Mouse (Mus musculus) CH12.LX (cell line): ENCODE measurements around the gene Opcml. TPM values are rescaled to one million over a fixed set of nuclear protein-coding genes. Genes with fewer than 3 reads are reported as not detected.

Experiments used
- DNase-seq: peaks from one replicate; pipeline ENCODE4 v3.0.0-alpha.2; 2013; ENCODE audit errors: extremely low read depth
- H3K27ac ChIP-seq: 2 replicates; pipeline ENCODE4 v1.5.1; 2012; ENCODE audit warnings: low read depth, mild to moderate bottlenecking, control low read depth, moderate library complexity; ENCODE audit not compliant: insufficient read depth
- H3K27me3 ChIP-seq: replicated peaks from 2 replicates; pipeline ENCODE3; 2012; ENCODE audit warnings: inconsistent platforms
- H3K36me3 ChIP-seq, 2 experiments: replicated peaks in 1 of 2; 2 replicates each; pipeline versions ENCODE3 to v1.6.1; 2012; ENCODE audit warnings: inconsistent platforms in 1 of 2, low read length in 1 of 2, mild to moderate bottlenecking in 1 of 2, mixed read lengths in 1 of 2, moderate library complexity in 1 of 2; ENCODE audit not compliant: control insufficient read depth in 1 of 2, insufficient read depth in 1 of 2
- H3K4me1 ChIP-seq, 2 experiments: 2 replicates each; pipeline ENCODE4 v1.6.1; 2012; ENCODE audit warnings: inconsistent platforms in 1 of 2, moderate library complexity in 1 of 2; ENCODE audit not compliant: insufficient read depth in 2 of 2, control insufficient read depth in 1 of 2
- H3K4me2 ChIP-seq: 2 replicates; pipeline ENCODE4 v1.6.1; 2012; ENCODE audit warnings: low read depth, mild to moderate bottlenecking, control low read depth; ENCODE audit not compliant: poor library complexity, insufficient read depth, severe bottlenecking
- H3K4me3 ChIP-seq, 3 experiments: fragments of 150-350 bp in 1 of 3; sonication (generic) in 1 of 3; replicated peaks in 1 of 3; 2 replicates each; pipeline versions ENCODE3 to v1.5.1; 2011 to 2012; ENCODE audit warnings: low read depth in 2 of 3, low read length in 2 of 3, mild to moderate bottlenecking in 2 of 3, moderate library complexity in 2 of 3, control low read depth in 1 of 3, improper control_type of control experiment in 1 of 3, inconsistent platforms in 1 of 3, mixed read lengths in 1 of 3; ENCODE audit not compliant: poor library complexity in 1 of 3
- H3K79me2 ChIP-seq: replicated peaks from 2 replicates; pipeline ENCODE4 v1.6.1; 2012; ENCODE audit warnings: mild to moderate bottlenecking, moderate library complexity; ENCODE audit not compliant: control insufficient read depth, poor library complexity, insufficient read depth, severe bottlenecking; ENCODE audit errors: extremely low read depth
- H3K9ac ChIP-seq: 2 replicates; pipeline ENCODE4 v1.6.1; 2012; ENCODE audit warnings: low read depth, mild to moderate bottlenecking, control low read depth, moderate library complexity; ENCODE audit not compliant: insufficient read depth
- H3K9me3 ChIP-seq: replicated peaks from 2 replicates; pipeline ENCODE3; 2012; ENCODE audit warnings: low read length, inconsistent platforms, mixed read lengths
- BHLHE40 ChIP-seq: IDR thresholded peaks from 2 replicates; pipeline ENCODE4 v1.6.1; 2011; ENCODE audit warnings: mild to moderate bottlenecking, low read depth, low read length, improper control_type of control experiment
- CHD1 ChIP-seq: IDR thresholded peaks from 2 replicates; pipeline ENCODE4 v1.6.1; 2012; ENCODE audit warnings: low read depth, low read length, improper control_type of control experiment, inconsistent platforms
- CHD2 ChIP-seq: IDR thresholded peaks from 2 replicates; pipeline ENCODE4 v1.6.1; 2011; ENCODE audit warnings: low read length, improper control_type of control experiment
- E2F4 ChIP-seq: IDR thresholded peaks from 2 replicates; pipeline ENCODE4 v1.6.1; 2011; ENCODE audit warnings: low read depth, low read length, improper control_type of control experiment; ENCODE audit not compliant: insufficient replicate concordance
- ELF1 ChIP-seq: IDR thresholded peaks from 2 replicates; pipeline ENCODE4 v1.6.1; 2014; ENCODE audit warnings: low read depth, mild to moderate bottlenecking, inconsistent platforms, low read length, improper control_type of control experiment
- ETS1 ChIP-seq: conservative IDR thresholded peaks from 2 replicates; pipeline ENCODE4 v1.6.1; 2012; ENCODE audit warnings: low read depth, mild to moderate bottlenecking, inconsistent platforms, low read length, improper control_type of control experiment, moderate library complexity
- HCFC1 ChIP-seq: IDR thresholded peaks from 2 replicates; pipeline ENCODE4 v1.6.1; 2012; ENCODE audit warnings: low read depth, mild to moderate bottlenecking, inconsistent platforms, low read length, improper control_type of control experiment
- MEF2A ChIP-seq: IDR thresholded peaks from 2 replicates; pipeline ENCODE4 v1.6.1; 2014; ENCODE audit warnings: low read depth, mild to moderate bottlenecking, inconsistent platforms, low read length, improper control_type of control experiment, borderline replicate concordance
- MXI1 ChIP-seq: IDR thresholded peaks from 2 replicates; pipeline ENCODE4 v1.6.1; 2011; ENCODE audit warnings: mild to moderate bottlenecking, low read depth, low read length, improper control_type of control experiment
- MYC ChIP-seq: IDR thresholded peaks from 2 replicates; pipeline ENCODE4 v1.6.1; 2011; ENCODE audit warnings: low read depth, mild to moderate bottlenecking, improper control_type of control experiment, low read length
- NRF1 ChIP-seq: IDR thresholded peaks from 2 replicates; pipeline ENCODE4 v1.6.1; 2014; ENCODE audit warnings: low read depth, mild to moderate bottlenecking, inconsistent platforms, low read length, improper control_type of control experiment, moderate library complexity
- PAX5 ChIP-seq: IDR thresholded peaks from 2 replicates; pipeline ENCODE4 v1.6.1; 2012; ENCODE audit warnings: low read length, inconsistent platforms, mixed read lengths
- POLR2AphosphoS2 ChIP-seq: IDR thresholded peaks from 2 replicates; pipeline ENCODE4 v1.6.1; 2011; ENCODE audit warnings: low read depth, low read length, improper control_type of control experiment
- RAD21 ChIP-seq: IDR thresholded peaks from 2 replicates; pipeline ENCODE4 v1.6.1; 2011; ENCODE audit warnings: low read depth, mild to moderate bottlenecking, low read length, improper control_type of control experiment, moderate library complexity
- SMC3 ChIP-seq: IDR thresholded peaks from 2 replicates; pipeline ENCODE4 v1.6.1; 2011; ENCODE audit warnings: low read depth, low read length, improper control_type of control experiment
- TBP ChIP-seq: conservative IDR thresholded peaks from 2 replicates; pipeline ENCODE4 v1.6.1; 2011; ENCODE audit warnings: low read depth, low read length, improper control_type of control experiment
- TCF12 ChIP-seq: IDR thresholded peaks from 2 replicates; pipeline ENCODE4 v1.6.1; 2014; ENCODE audit warnings: low read depth, mild to moderate bottlenecking, inconsistent platforms, low read length, improper control_type of control experiment
- UBTF ChIP-seq: IDR thresholded peaks from 2 replicates; pipeline ENCODE4 v1.6.1; 2012; ENCODE audit warnings: low read depth, mild to moderate bottlenecking, inconsistent platforms, low read length, improper control_type of control experiment, moderate library complexity
- USF1 ChIP-seq: IDR thresholded peaks from 2 replicates; pipeline ENCODE4 v1.6.1; 2014; ENCODE audit warnings: low read depth, mild to moderate bottlenecking, inconsistent platforms, low read length, improper control_type of control experiment
- ZC3H11A ChIP-seq: IDR thresholded peaks from 2 replicates; pipeline ENCODE4 v1.6.1; 2012; ENCODE audit warnings: low read depth, mild to moderate bottlenecking, inconsistent platforms, low read length, improper control_type of control experiment
- ZKSCAN1 ChIP-seq: IDR thresholded peaks from 2 replicates; pipeline ENCODE4 v1.6.1; 2012; ENCODE audit warnings: low read depth, inconsistent platforms, low read length, improper control_type of control experiment, borderline replicate concordance
- ZMIZ1 ChIP-seq: IDR thresholded peaks from 2 replicates; pipeline ENCODE4 v1.6.1; 2012; ENCODE audit warnings: low read depth, mild to moderate bottlenecking, inconsistent platforms, low read length, improper control_type of control experiment
- ZNF384 ChIP-seq: IDR thresholded peaks from 2 replicates; pipeline ENCODE4 v1.6.1; 2012; ENCODE audit warnings: low read depth, low read length, improper control_type of control experiment, inconsistent platforms
- dilution Hi-C: fragments of 300-500 bp; cut with MboI; formaldehyde crosslinking; loops from 2 replicates; pipeline ENCODE4 v1.14.3; 2020; ENCODE audit warnings: low sequenced_read_pairs; ENCODE audit not compliant: extremely low pct_unique_long_range_greater_than_20kb, extremely low pct_ligation_motif_present
- in situ Hi-C: fragments of 300-500 bp; cut with MboI; formaldehyde crosslinking; loops from 3 replicates; pipeline ENCODE4 v1.14.3; 2019; ENCODE audit warnings: low sequenced_read_pairs, low pct_ligation_motif_present, low pct_unique_long_range_greater_than_20kb, mixed read lengths
- polyA plus RNA-seq: library from polyadenylated mRNA; unstranded; fragments of >175 nt; gene quantifications from 2 replicates; pipeline ENCODE4 v1.2.1, GENCODE M21; 2012; ENCODE audit warnings: low read depth; ENCODE audit not compliant: insufficient read length
- total RNA-seq, 2 experiments: library from RNA; depleted of rRNA; stranded (reverse); fragments of 300-350 nt in 1 of 2; fragments of >200 nt in 1 of 2; gene quantifications; 2 replicates each; pipeline ENCODE4 v1.2.3; 2012 to 2014

Gene Opcml
- total and polyA plus RNA-seq, 3 experiments: 0.34 to 0.60 TPM; not detected in 1

DNA sequence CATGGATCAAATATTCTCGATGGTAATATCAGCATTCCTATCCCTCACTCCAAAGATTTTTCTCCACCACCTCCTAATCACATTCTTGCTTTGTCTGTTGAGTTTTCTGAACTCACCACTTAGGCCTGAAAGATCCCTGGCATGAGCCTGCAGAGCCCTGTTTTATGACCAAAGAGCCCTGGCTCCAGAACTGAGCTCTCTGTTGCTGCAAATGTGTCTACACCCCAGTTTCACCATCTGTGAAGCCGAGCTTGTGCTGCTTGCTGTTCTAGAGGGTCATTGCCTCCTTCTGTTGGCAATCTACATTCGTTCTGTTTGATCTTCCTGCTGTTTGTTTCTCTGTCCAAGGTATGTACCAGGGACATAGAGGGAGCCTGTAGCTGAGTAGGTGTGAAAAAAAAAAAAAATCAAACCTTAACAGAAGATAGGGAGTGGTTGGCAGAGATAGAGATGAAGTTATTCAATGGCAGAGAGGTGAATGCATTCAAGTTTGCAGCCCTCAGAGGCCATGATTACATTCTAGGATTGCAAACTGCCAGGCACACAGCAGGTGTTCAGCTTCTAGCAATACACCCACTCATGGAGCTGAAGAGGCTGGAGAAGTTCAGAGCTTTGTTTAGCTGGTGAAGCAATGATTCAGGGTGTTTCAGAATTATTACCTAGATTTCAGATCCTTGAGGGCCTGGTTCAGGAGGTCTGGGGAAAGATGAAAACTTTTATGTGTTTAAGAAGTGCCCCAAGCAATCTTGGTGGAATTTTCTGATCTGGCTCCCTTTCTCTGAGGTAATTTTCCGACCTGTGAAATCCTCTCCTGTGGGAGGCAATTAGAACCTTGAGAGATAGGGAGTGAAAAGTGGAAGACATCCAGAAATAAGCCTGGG, 133.6 kb downstream of the Opcml start:
- dilution Hi-C loops: no loop called here
- Histone ChIP-seq H3K36me3 (no peaks in the 10 kb centered on the region), H3K9ac (no peak overlapping the region), H3K4me3 (no peak overlapping the region), H3K9me3 (peaks cover 2% of the 10 kb centered on the region), H3K27ac (no peak overlapping the region), H3K79me2 (no peaks in the 10 kb centered on the region)
- DNase-seq: no peak
- no peak for TF ChIP-seq CHD2
- no peak for TF ChIP-seq TCF12
- no peak for TF ChIP-seq ELF1
- TF ChIP-seq UBTF: no peak
- no peak for TF ChIP-seq SMC3
- no peak for TF ChIP-seq BHLHE40
- TF ChIP-seq ZKSCAN1: no peak
- no peak for TF ChIP-seq NRF1
- TF ChIP-seq, all 38 proteins: peak for 0
- H3K4me2 ChIP-seq: no peak overlapping the region
- peaks cover 0 to 11% of the 10 kb centered on the region in 2 experiments; a peak in 1 of 4 replicates for H3K4me1 ChIP-seq
- H3K27me3 ChIP-seq: no peaks in the 10 kb centered on the region
- in situ Hi-C loops: no loop called here

DNA sequence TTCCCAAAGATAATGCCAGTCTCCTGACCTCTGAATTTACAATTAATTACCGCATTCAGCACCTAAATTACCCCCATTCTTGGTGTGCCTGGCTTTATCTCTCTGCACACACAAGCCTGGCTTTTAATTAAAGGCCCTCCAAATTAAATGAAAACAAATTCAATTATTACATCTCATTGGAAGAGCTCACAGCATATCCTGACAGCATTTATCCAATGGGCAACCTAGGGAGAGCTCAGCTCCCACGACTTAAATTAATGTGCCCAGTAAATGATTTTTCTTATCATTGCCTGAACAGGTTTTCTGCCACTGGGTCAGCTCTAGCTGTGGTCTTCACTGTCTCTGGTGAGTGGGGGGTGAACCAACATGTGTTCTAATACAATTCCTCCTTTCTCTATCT, 135.1 kb downstream of the Opcml start:
- H3K27ac ChIP-seq: no peak overlapping the region
- H3K9ac ChIP-seq: no peak overlapping the region
- H3K9me3 ChIP-seq: peaks cover 2% of the 10 kb centered on the region
- H3K4me1 ChIP-seq: peaks cover 0 to 16% of the 10 kb centered on the region in 2 experiments; a peak in 1 of 4 replicates
- dilution Hi-C loops: no loop called here
- no peak overlapping the region for H3K4me3 ChIP-seq
- H3K4me2 ChIP-seq: no peak overlapping the region
- no peaks in the 10 kb centered on the region for H3K36me3 ChIP-seq
- no peak for TF ChIP-seq POLR2AphosphoS2
- TF ChIP-seq TCF12: no peak
- TF ChIP-seq ELF1: no peak
- in situ Hi-C loops: no loop called here
- no peaks in the 10 kb centered on the region for H3K27me3 ChIP-seq
- H3K79me2 ChIP-seq: no peaks in the 10 kb centered on the region
- no peak for DNase-seq

DNA sequence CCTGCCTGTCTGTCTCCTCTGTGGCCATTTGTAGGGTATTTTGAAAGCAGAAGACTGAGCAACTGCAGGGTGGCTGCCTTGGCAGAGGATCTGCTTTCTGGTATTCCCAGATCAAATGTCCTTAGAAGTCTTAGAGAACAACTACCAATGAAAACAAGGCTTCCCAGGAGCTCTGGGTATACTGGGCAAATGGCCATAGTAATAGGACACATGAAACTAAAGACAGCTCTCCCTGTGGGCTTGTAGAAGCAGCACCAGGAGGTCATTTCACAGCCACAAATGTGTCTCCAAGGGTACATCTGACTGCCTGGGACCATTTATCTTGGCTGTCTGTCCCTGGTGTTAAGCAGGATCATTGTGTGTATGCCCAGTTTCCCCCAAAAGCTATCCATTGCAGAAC, 146.7 kb downstream of the Opcml start:
- dilution Hi-C loops: no loop called here
- Histone ChIP-seq H3K27ac (no peak overlapping the region), H3K36me3 (no peaks in the 10 kb centered on the region), H3K79me2 (no peaks in the 10 kb centered on the region), H3K9ac (no peak overlapping the region), H3K4me3 (no peak overlapping the region), H3K9me3 (peaks cover 6% of the 10 kb centered on the region), H3K4me2 (no peak overlapping the region), H3K4me1 (peaks cover 0 to 5% of the 10 kb centered on the region in 2 experiments; a peak in 1 of 4 replicates), H3K27me3 (no peaks in the 10 kb centered on the region)
- in situ Hi-C loops: no loop called here
- no peak for DNase-seq
- TF ChIP-seq PAX5: no peak
- TF ChIP-seq NRF1: no peak
- no peak for TF ChIP-seq RAD21
- no peak for TF ChIP-seq TBP
- no peak for TF ChIP-seq MYC
- TF ChIP-seq USF1: no peak
- TF ChIP-seq BHLHE40: no peak
- TF ChIP-seq ZMIZ1: no peak
- no peak for TF ChIP-seq ELF1
- no peak for TF ChIP-seq ZC3H11A
- TF ChIP-seq MEF2A: no peak
- TF ChIP-seq ZNF384: no peak
- no peak for TF ChIP-seq E2F4
- no peak for TF ChIP-seq MXI1
- no peak for TF ChIP-seq CHD2
- no peak for TF ChIP-seq CHD1
- no peak for TF ChIP-seq ETS1
- no peak for TF ChIP-seq HCFC1
- TF ChIP-seq SMC3: no peak
